19 mouse cellular contexts compared by ENCODE assay signal in genomic region chr16:74316150-74316549, GRCm38 (mm10).
A peak's percentile ranks its signal among the peaks of the same experiment; 100 is the strongest.
DNase-seq lines count a peak whose midpoint lies in the region; ATAC-seq and TF ChIP-seq lines count a peak whose summit lies in the region.
"Had no signal": no experiment of that assay in that cellular context is flagged by ENCODE, and none has a peak within 500 bp of the region (broad histone marks: within the 10 kb centered on the region; RNA-seq: fewer than 3 reads in every experiment).

No protein-coding gene starts in this region.

- H3K9ac ChIP-seq in embryonic facial prominence, embryonic 14.5 days (ENCODE audit: low read depth, low read length) = no peak overlapping the region
- no peak overlapping the region for H3K9ac ChIP-seq in midbrain, embryonic 13.5 days (replicated peaks)
- no peak overlapping the region for H3K9ac ChIP-seq in midbrain, embryonic 11.5 days (ENCODE audit: low read length)
- no peak overlapping the region for H3K9ac ChIP-seq in forebrain, postnatal 0 days
- no peak overlapping the region for H3K9ac ChIP-seq in midbrain, postnatal 0 days (replicated peaks; ENCODE audit: low read length, poor library complexity, severe bottlenecking)
- H3K9ac ChIP-seq: limb, embryonic 15.5 days; liver, postnatal 0 days; neural tube, embryonic 12.5 days; stomach, embryonic 15.5 days had no signal

- no peak for TF ChIP-seq CTCF in forebrain, postnatal 0 days (IDR thresholded peaks at IDR 0.05; ENCODE audit: low read depth)
- TF ChIP-seq CTCF in midbrain, postnatal 0 days (IDR thresholded peaks at IDR 0.05) = no peak

- H3K4me3 ChIP-seq in embryonic facial prominence, embryonic 14.5 days (ENCODE audit: low read depth, low read length) = no peak overlapping the region
- no peak overlapping the region for H3K4me3 ChIP-seq in embryonic facial prominence, embryonic 10.5 days
- H3K4me3 ChIP-seq in midbrain, embryonic 13.5 days (replicated peaks) = no peak overlapping the region
- H3K4me3 ChIP-seq in midbrain, embryonic 11.5 days (ENCODE audit: low read depth, low read length) = no peak overlapping the region
- no peak overlapping the region for H3K4me3 ChIP-seq in forebrain, postnatal 0 days (ENCODE audit: low read depth, low read length)
- H3K4me3 ChIP-seq in midbrain, postnatal 0 days (ENCODE audit: low read depth, low read length) = no peak overlapping the region
- H3K4me3 ChIP-seq: heart, embryonic 10.5 days; limb, embryonic 15.5 days; neural tube, embryonic 12.5 days; stomach, embryonic 15.5 days had no signal

- H3K4me2 ChIP-seq in embryonic facial prominence, embryonic 14.5 days (ENCODE audit: low read depth, low read length) = no peak overlapping the region
- H3K4me2 ChIP-seq in midbrain, embryonic 13.5 days (replicated peaks) = 0 out of 2 replicates have a peak overlapping the region, but pooled peaks have one; percentile 11
- H3K4me2 ChIP-seq in midbrain, embryonic 11.5 days = no peak overlapping the region
- no peak overlapping the region for H3K4me2 ChIP-seq in forebrain, postnatal 0 days (ENCODE audit: low read depth)
- H3K4me2 ChIP-seq in midbrain, postnatal 0 days (ENCODE audit: low read depth, low read length, poor library complexity, severe bottlenecking) = 0 out of 2 replicates have a peak overlapping the region, but pooled peaks have one; percentile 3
- H3K4me2 ChIP-seq: limb, embryonic 15.5 days; neural tube, embryonic 12.5 days; stomach, embryonic 15.5 days had no signal

- 0 out of 2 replicates have a peak, but pooled peaks cover 3% of the 10 kb centered on the region for H3K4me1 ChIP-seq in embryonic facial prominence, embryonic 14.5 days (ENCODE audit: control insufficient read depth, insufficient read depth, low read length)
- H3K4me1 ChIP-seq in embryonic facial prominence, embryonic 10.5 days = peaks cover 10% of the 10 kb centered on the region
- peaks cover 13% of the 10 kb centered on the region for H3K4me1 ChIP-seq in midbrain, embryonic 13.5 days (replicated peaks)
- peaks cover 5% of the 10 kb centered on the region; the same call in 1 of the 2 replicates for H3K4me1 ChIP-seq in midbrain, embryonic 11.5 days (ENCODE audit: control insufficient read depth, insufficient read depth, low read length)
- H3K4me1 ChIP-seq in forebrain, postnatal 0 days (ENCODE audit: insufficient read depth) = no peaks in the 10 kb centered on the region
- H3K4me1 ChIP-seq in midbrain, postnatal 0 days (ENCODE audit: insufficient read depth, low read length) = no peaks in the 10 kb centered on the region
- H3K4me1 ChIP-seq: heart, embryonic 10.5 days; limb, embryonic 15.5 days; stomach, embryonic 15.5 days had no signal

- H3K27me3 ChIP-seq in embryonic facial prominence, embryonic 14.5 days (replicated peaks; ENCODE audit: control insufficient read depth, insufficient read depth, low read length) = no peaks in the 10 kb centered on the region
- H3K27me3 ChIP-seq in embryonic facial prominence, embryonic 10.5 days (replicated peaks; ENCODE audit: low read depth, poor library complexity, severe bottlenecking) = no peaks in the 10 kb centered on the region
- H3K27me3 ChIP-seq in midbrain, embryonic 13.5 days = no peaks in the 10 kb centered on the region
- H3K27me3 ChIP-seq in midbrain, embryonic 11.5 days (ENCODE audit: control insufficient read depth, insufficient read depth, low read length) = no peaks in the 10 kb centered on the region
- H3K27me3 ChIP-seq in forebrain, postnatal 0 days (ENCODE audit: insufficient read depth, low read length) = no peaks in the 10 kb centered on the region
- no peaks in the 10 kb centered on the region for H3K27me3 ChIP-seq in midbrain, postnatal 0 days (ENCODE audit: insufficient read depth, low read length)
- H3K27me3 ChIP-seq: limb, embryonic 15.5 days; neural tube, embryonic 12.5 days; stomach, embryonic 15.5 days had no signal

- no peaks in the 10 kb centered on the region for H3K36me3 ChIP-seq in embryonic facial prominence, embryonic 14.5 days (ENCODE audit: control insufficient read depth, insufficient read depth, low read length)
- no peaks in the 10 kb centered on the region for H3K36me3 ChIP-seq in embryonic facial prominence, embryonic 10.5 days (replicated peaks)
- H3K36me3 ChIP-seq in midbrain, embryonic 13.5 days = no peaks in the 10 kb centered on the region
- no peaks in the 10 kb centered on the region for H3K36me3 ChIP-seq in midbrain, embryonic 11.5 days (ENCODE audit: control insufficient read depth, insufficient read depth, low read length)
- no peaks in the 10 kb centered on the region for H3K36me3 ChIP-seq in forebrain, postnatal 0 days (ENCODE audit: insufficient read depth)
- H3K36me3 ChIP-seq in midbrain, postnatal 0 days (ENCODE audit: insufficient read depth, low read length) = no peaks in the 10 kb centered on the region
- H3K36me3 ChIP-seq: heart, embryonic 10.5 days; limb, embryonic 15.5 days; neural tube, embryonic 12.5 days; stomach, embryonic 15.5 days had no signal

- H3K9me3 ChIP-seq in embryonic facial prominence, embryonic 14.5 days (ENCODE audit: control insufficient read depth, low read length) = no peaks in the 10 kb centered on the region
- no peaks in the 10 kb centered on the region for H3K9me3 ChIP-seq in embryonic facial prominence, embryonic 10.5 days
- no peaks in the 10 kb centered on the region for H3K9me3 ChIP-seq in midbrain, embryonic 13.5 days
- no peaks in the 10 kb centered on the region for H3K9me3 ChIP-seq in midbrain, embryonic 11.5 days (ENCODE audit: control insufficient read depth, low read length)
- no peaks in the 10 kb centered on the region for H3K9me3 ChIP-seq in forebrain, postnatal 0 days (ENCODE audit: low read length)
- no peaks in the 10 kb centered on the region for H3K9me3 ChIP-seq in midbrain, postnatal 0 days (ENCODE audit: low read length)
- H3K9me3 ChIP-seq: heart, embryonic 10.5 days; limb, embryonic 15.5 days; neural tube, embryonic 12.5 days; stomach, embryonic 15.5 days had no signal

- no peak overlapping the region for H3K27ac ChIP-seq in embryonic facial prominence, embryonic 14.5 days (replicated peaks; ENCODE audit: low read depth, low read length)
- H3K27ac ChIP-seq in embryonic facial prominence, embryonic 10.5 days (replicated peaks) = no peak overlapping the region
- no peak overlapping the region for H3K27ac ChIP-seq in midbrain, embryonic 13.5 days
- no peak overlapping the region for H3K27ac ChIP-seq in midbrain, embryonic 11.5 days (ENCODE audit: low read depth, low read length)
- no peak overlapping the region for H3K27ac ChIP-seq in forebrain, postnatal 0 days (ENCODE audit: low read depth, low read length)
- H3K27ac ChIP-seq in midbrain, postnatal 0 days (ENCODE audit: low read depth, low read length) = no peak overlapping the region
- H3K27ac ChIP-seq: heart, embryonic 10.5 days; limb, embryonic 15.5 days; neural tube, embryonic 12.5 days; stomach, embryonic 15.5 days had no signal

- ATAC-seq in embryonic facial prominence, embryonic 14.5 days (ENCODE audit: low read depth) = peak; percentile 26; the same call in 1 of the 2 replicates
- ATAC-seq in midbrain, embryonic 13.5 days = peak; percentile 43; the same call in 1 of the 2 replicates
- no peak for ATAC-seq in midbrain, embryonic 11.5 days (ENCODE audit: low FRiP score)
- ATAC-seq in forebrain, postnatal 0 days = peak; percentile 32; the same call in 1 of the 2 replicates
- no peak for ATAC-seq in midbrain, postnatal 0 days (ENCODE audit: low FRiP score)
- no peak for ATAC-seq in megakaryocyte-erythroid progenitor cell, adult 5-6 weeks (replicated peaks; ENCODE audit: low FRiP score, low TSS enrichment, poor library complexity, severe bottlenecking)
- ATAC-seq: inflammation-experienced regulatory T-cells, adult 6 months; liver, postnatal 0 days had no signal

- 54% methylated on average over 7 of the region's 7 CpGs for WGBS in embryonic facial prominence, embryonic 14.5 days
- WGBS in embryonic facial prominence, embryonic 10.5 days = 65% methylated on average over 7 of the region's 7 CpGs
- WGBS in midbrain, embryonic 13.5 days = 46% methylated on average over 7 of the region's 7 CpGs
- WGBS in midbrain, embryonic 11.5 days = 61% methylated on average over 7 of the region's 7 CpGs
- 43% methylated on average over 7 of the region's 7 CpGs for WGBS in forebrain, postnatal 0 days
- 36% methylated on average over 7 of the region's 7 CpGs for WGBS in midbrain, postnatal 0 days

- DNase-seq in embryonic facial prominence, embryonic 14.5 days (ENCODE audit: low spot score) = no peak
- no peak for DNase-seq in embryonic facial prominence, embryonic 10.5 days (ENCODE audit: low spot score)
- no peak for DNase-seq in midbrain, embryonic 11.5 days (ENCODE audit: low spot score, missing footprints)
- no peak for DNase-seq in forebrain, postnatal 0 days
- DNase-seq in midbrain, postnatal 0 days (ENCODE audit: low spot score) = peak; percentile 37
- DNase-seq in urinary bladder, postnatal 14 days (ENCODE audit: low spot score) = no peak
- DNase-seq: adrenal gland, adult 8-10 months; cerebellum, adult 9-10 months; heart, postnatal 10 days; kidney, postnatal 4 days; liver, postnatal 0 days; thymus, adult 2 months had no signal

Comparison
In these comparisons a context has a peak if more than half of its experiments do, and no peak if none do; other contexts are left out.
1. ATAC-seq: peak in embryonic facial prominence, embryonic 14.5 days (single experiment), midbrain, embryonic 13.5 days (single experiment) and forebrain, postnatal 0 days (single experiment); none in midbrain, embryonic 11.5 days (single experiment), midbrain, postnatal 0 days (single experiment) and megakaryocyte-erythroid progenitor cell, adult 5-6 weeks (single experiment).
2. H3K4me2 ChIP-seq: peak in midbrain, embryonic 13.5 days (single experiment) and midbrain, postnatal 0 days (single experiment); none in embryonic facial prominence, embryonic 14.5 days (single experiment), midbrain, embryonic 11.5 days (single experiment) and forebrain, postnatal 0 days (single experiment).